Mouse (Mus musculus) liver, embryonic 16.5 days (tissue): ENCODE data around the gene Tmem258. TPM values are rescaled to one million over a fixed set of nuclear protein-coding genes. Genes with fewer than 3 reads are reported as not detected.

Experiments used
- ATAC-seq: fragments of 200-750 bp; cut with Nextera tagmentation; 2 replicates; pipeline ENCODE4 v1.8.0; 2017; ENCODE audit warnings: low read depth, mild to moderate bottlenecking, moderate number of reproducible peaks, moderate library complexity
- H3K27ac ChIP-seq: fragments of 300-500 bp; sonication (generic); 2 replicates; pipeline ENCODE4 v1.5.1; 2014; ENCODE audit warnings: mild to moderate bottlenecking, low read length
- H3K27me3 ChIP-seq: fragments of 300-500 bp; sonication (generic); 2 replicates; pipeline ENCODE4 v1.6.1; 2014; ENCODE audit warnings: low read depth, low read length, mixed read lengths; ENCODE audit not compliant: control insufficient read depth, insufficient read depth
- H3K36me3 ChIP-seq: fragments of 300-500 bp; sonication (generic); 2 replicates; pipeline ENCODE4 v1.6.1; 2014; ENCODE audit warnings: mild to moderate bottlenecking; ENCODE audit not compliant: control insufficient read depth, insufficient read depth
- H3K4me1 ChIP-seq: fragments of 300-500 bp; sonication (generic); 2 replicates; pipeline ENCODE4 v1.6.1; 2014; ENCODE audit warnings: low read depth, low read length, mixed read lengths; ENCODE audit not compliant: control insufficient read depth
- H3K4me2 ChIP-seq: fragments of 300-500 bp; sonication (generic); 2 replicates; pipeline ENCODE4 v1.6.1; 2014; ENCODE audit warnings: low read depth, low read length, mixed read lengths
- H3K4me3 ChIP-seq: fragments of 300-500 bp; sonication (generic); 2 replicates; pipeline ENCODE4 v1.5.1; 2014; ENCODE audit warnings: low read depth, mild to moderate bottlenecking, low read length
- H3K9ac ChIP-seq: fragments of 300-500 bp; sonication (generic); 2 replicates; pipeline ENCODE4 v1.6.1; 2014; ENCODE audit warnings: low read depth, low read length
- H3K9me3 ChIP-seq: fragments of 300-500 bp; sonication (generic); replicated peaks from 2 replicates; pipeline ENCODE4 v1.6.1; 2016; ENCODE audit warnings: low read length; ENCODE audit not compliant: control insufficient read depth
- WGBS: fragments of 180-500 bp; shearing (Covaris S2); extraction: QIAGEN DNeasy Blood & Tissue Kit; methylation state at CpG from one replicate; pipeline ENCODE4 v1.1.7; 2014; ENCODE audit not compliant: insufficient replicate concordance; 5-methylcytosine and 5-hydroxymethylcytosine counted together
- polyA plus RNA-seq: library from polyadenylated mRNA; unstranded; fragments of >200 nt; fragmentation: Nextera tagmentation; extraction: Ambion mirVana; gene quantifications from 2 replicates; pipeline ENCODE4 v1.2.1, GENCODE M21; 2015

Gene Tmem258
- polyA plus RNA-seq, 1 experiment from 2014 or later, result 277 TPM

- no peak for ATAC-seq
- Histone ChIP-seq H3K36me3 (peaks cover 60% of the 10 kb centered on the region), H3K9me3 (no peaks in the 10 kb centered on the region), H3K9ac (no peak overlapping the region), H3K27me3 (no peaks in the 10 kb centered on the region), H3K4me2 (no peak overlapping the region), H3K4me3 (no peak overlapping the region), H3K27ac (peak overlapping the region; percentile 33; the same call in 1 of the 2 replicates), H3K4me1 (peaks cover 10% of the 10 kb centered on the region)
- 26% methylated on average over 2 of the region's 2 CpGs for WGBS
Observed at GRCm38 (mm10) chr19:10190796-10191195, 13.0 kb upstream of the Tmem258 start.

DNA sequence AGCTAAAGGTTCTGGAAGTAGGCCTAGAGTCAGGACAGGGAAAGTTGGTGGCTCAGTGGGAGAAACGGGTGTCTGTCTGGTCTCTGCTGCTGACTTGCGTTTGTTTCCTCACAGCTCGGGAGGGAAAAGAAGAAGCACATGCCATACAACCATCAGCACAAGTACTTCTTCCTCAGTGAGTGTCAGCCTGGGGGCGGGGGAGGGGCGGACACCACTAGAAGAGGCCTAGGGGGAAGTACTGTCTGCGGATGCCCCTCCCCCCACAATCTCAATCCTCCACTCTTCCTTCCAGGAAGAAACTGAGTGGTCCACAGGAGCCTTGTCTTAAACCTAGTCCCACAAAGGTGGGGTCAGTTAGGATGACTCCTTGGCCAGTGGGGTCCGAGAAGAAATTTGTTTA, 12.5 kb upstream of the Tmem258 start:
- 35% methylated on average over 7 of the region's 7 CpGs for WGBS
- Histone ChIP-seq H3K27ac (peak overlapping the region; percentile 33; the same call in 1 of the 2 replicates), H3K9ac (no peak overlapping the region), H3K9me3 (no peaks in the 10 kb centered on the region), H3K36me3 (peaks cover 63% of the 10 kb centered on the region), H3K4me3 (no peak overlapping the region), H3K27me3 (no peaks in the 10 kb centered on the region), H3K4me2 (no peak overlapping the region), H3K4me1 (peaks cover 9% of the 10 kb centered on the region)
- ATAC-seq, result peak; percentile 12; the same call in 1 of the 2 replicates

DNA sequence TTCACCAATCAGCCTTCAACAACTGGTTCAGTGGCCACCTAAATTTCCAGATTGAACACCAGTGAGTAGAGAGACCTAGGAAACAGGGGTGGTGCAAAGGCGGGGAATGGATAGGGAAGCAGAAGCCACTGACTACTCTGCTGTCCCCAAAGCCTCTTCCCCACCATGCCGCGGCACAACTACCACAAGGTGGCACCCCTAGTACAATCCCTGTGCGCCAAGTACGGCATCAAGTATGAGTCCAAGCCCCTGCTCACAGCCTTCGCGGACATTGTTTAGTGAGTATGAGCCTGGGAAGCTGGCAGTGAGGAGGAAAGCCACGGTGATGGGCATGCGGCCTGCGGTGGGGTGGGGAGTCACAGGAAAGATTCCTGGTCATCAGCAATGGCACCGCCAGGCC, 9.5 kb upstream of the Tmem258 start:
- ATAC-seq, result no peak
- Histone ChIP-seq H3K36me3 (peaks cover 63% of the 10 kb centered on the region), H3K4me2 (no peak overlapping the region), H3K4me3 (no peak overlapping the region), H3K4me1 (peaks cover 13% of the 10 kb centered on the region), H3K9ac (no peak overlapping the region), H3K27me3 (no peaks in the 10 kb centered on the region), H3K9me3 (no peaks in the 10 kb centered on the region), H3K27ac (no peak overlapping the region)
- WGBS, result 83% methylated on average over 11 of the region's 11 CpGs

DNA sequence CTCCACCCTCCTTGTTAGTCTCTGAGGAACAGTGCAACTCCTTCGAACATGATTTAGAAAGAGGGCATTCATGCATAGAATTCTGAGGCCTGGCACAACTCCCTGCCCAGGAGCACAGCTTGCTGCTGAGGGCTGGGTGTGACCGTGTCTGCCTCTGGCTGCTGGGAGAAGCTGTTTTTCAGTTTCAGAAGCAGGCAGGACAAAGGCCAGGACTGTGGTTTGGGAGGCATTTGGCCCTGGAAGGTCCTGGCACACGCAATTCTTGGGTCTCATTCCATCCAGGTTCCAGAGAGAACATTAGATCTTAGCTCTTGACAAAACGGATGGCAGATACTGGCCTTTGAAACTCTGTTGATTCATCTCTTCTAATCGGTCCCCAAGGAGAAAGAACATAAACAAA, 8.6 kb upstream of the Tmem258 start:
- no peaks in the 10 kb centered on the region for H3K27me3 ChIP-seq
- 75% methylated on average over 5 of the region's 5 CpGs for WGBS
- no peak overlapping the region for H3K4me2 ChIP-seq
- no peak for ATAC-seq
- no peaks in the 10 kb centered on the region for H3K9me3 ChIP-seq
- peaks cover 17% of the 10 kb centered on the region for H3K4me1 ChIP-seq
- H3K27ac ChIP-seq, result no peak overlapping the region
- H3K4me3 ChIP-seq, result no peak overlapping the region
- H3K36me3 ChIP-seq, result peaks cover 65% of the 10 kb centered on the region
- H3K9ac ChIP-seq, result no peak overlapping the region

- 91% methylated on average over 4 of the region's 4 CpGs for WGBS
Observed at GRCm38 (mm10) chr19:10197130-10197529, 6.7 kb upstream of the Tmem258 start.

GRCm38 (mm10) chr19:10198286-10198685, 5.5 kb upstream of the Tmem258 start:
- Histone ChIP-seq H3K36me3 (peaks cover 61% of the 10 kb centered on the region), H3K9me3 (no peaks in the 10 kb centered on the region), H3K27me3 (no peaks in the 10 kb centered on the region), H3K27ac (no peak overlapping the region), H3K4me2 (no peak overlapping the region), H3K9ac (no peak overlapping the region), H3K4me1 (peaks cover 19% of the 10 kb centered on the region), H3K4me3 (no peak overlapping the region)
- no peak for ATAC-seq
- WGBS, result 61% methylated on average over 2 of the region's 2 CpGs

More at GRCm38 (mm10) chr19:10197130-10197529, 6.7 kb upstream of the Tmem258 start:
- peaks cover 14% of the 10 kb centered on the region for H3K4me1 ChIP-seq
- H3K27me3 ChIP-seq, result no peaks in the 10 kb centered on the region
- H3K9me3 ChIP-seq, result no peaks in the 10 kb centered on the region
- peaks cover 65% of the 10 kb centered on the region for H3K36me3 ChIP-seq
- no peak overlapping the region for H3K4me2 ChIP-seq
- H3K4me3 ChIP-seq, result no peak overlapping the region
- no peak overlapping the region for H3K9ac ChIP-seq
- H3K27ac ChIP-seq, result no peak overlapping the region
- ATAC-seq, result no peak

DNA sequence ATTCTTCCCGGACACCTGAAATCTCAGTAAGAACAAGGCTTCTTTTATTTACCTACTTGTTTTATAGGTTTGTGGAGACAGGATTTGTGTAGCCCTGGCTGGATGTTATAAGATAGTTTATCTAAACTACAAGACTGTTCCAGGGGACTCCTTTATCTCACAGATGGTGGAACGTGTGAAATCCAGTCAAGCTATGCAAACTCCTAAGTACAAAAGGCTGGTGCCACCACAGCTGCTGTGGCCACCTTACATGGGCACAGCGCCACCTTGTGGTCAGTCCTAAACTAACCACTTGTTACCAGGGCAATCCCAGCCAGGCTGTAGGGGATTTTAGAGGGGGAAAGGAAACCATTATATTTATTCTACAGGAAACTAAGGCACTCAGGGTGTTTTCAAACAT, 5.1 kb upstream of the Tmem258 start:
- Histone ChIP-seq H3K4me1 (peaks cover 19% of the 10 kb centered on the region), H3K9me3 (no peaks in the 10 kb centered on the region), H3K4me2 (no peak overlapping the region), H3K36me3 (peaks cover 57% of the 10 kb centered on the region), H3K4me3 (no peak overlapping the region), H3K27ac (no peak overlapping the region), H3K9ac (no peak overlapping the region), H3K27me3 (no peaks in the 10 kb centered on the region)
- ATAC-seq, result no peak
- 20% methylated on average over 3 of the region's 3 CpGs for WGBS

- no peaks in the 10 kb centered on the region for H3K27me3 ChIP-seq
- peak overlapping the region; percentile 82 for H3K9ac ChIP-seq
- H3K9me3 ChIP-seq, result no peaks in the 10 kb centered on the region
- H3K36me3 ChIP-seq, result peaks cover 32% of the 10 kb centered on the region
- peaks cover 24% of the 10 kb centered on the region for H3K4me1 ChIP-seq
- H3K4me3 ChIP-seq, result peak overlapping the region; percentile 77
- H3K27ac ChIP-seq, result peak overlapping the region; percentile 92
- H3K4me2 ChIP-seq, result peak overlapping the region; percentile 69
- under 1% methylated on average over 23 of the region's 23 CpGs for WGBS
- peak; percentile 81 for ATAC-seq
Observed at GRCm38 (mm10) chr19:10203146-10203847, 517 bp upstream of the Tmem258 start.

DNA sequence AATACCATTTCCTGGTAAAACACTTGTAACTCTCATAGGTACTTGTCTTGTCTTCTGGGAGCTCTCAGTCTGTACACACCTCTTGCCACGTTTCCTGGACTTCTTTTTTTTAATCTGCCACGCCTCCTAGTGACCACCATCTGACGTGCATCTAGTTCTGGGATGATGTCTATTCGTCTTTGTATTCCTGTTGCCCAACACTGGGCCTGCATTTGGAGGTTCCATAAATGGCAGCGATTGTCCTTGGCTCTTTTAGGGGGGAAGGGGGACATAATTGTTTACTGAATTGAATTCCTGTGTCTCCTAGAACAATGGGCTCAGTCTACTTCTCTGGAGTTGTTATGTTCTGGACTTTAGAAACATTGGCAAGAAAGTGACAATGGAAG, 795 bp downstream of the Tmem258 start:
- Histone ChIP-seq H3K4me1 (peaks cover 20% of the 10 kb centered on the region), H3K4me3 (peak overlapping the region; percentile 77), H3K9ac (peak overlapping the region; percentile 82), H3K9me3 (no peaks in the 10 kb centered on the region), H3K4me2 (peak overlapping the region; percentile 69), H3K36me3 (peaks cover 26% of the 10 kb centered on the region), H3K27me3 (no peaks in the 10 kb centered on the region), H3K27ac (peak overlapping the region; percentile 92)
- WGBS, result under 1% methylated on average over 5 of the region's 5 CpGs
- peak; percentile 23; the same call in 1 of the 2 replicates for ATAC-seq
